Mouse (Mus musculus) midbrain, embryonic 15.5 days (tissue): Measurements from ENCODE around the gene Fkbp8. TPM values are rescaled to one million over a fixed set of nuclear protein-coding genes. Genes with fewer than 3 reads are reported as not detected.

Experiments used
- ATAC-seq: fragments of 200-750 bp; cut with Nextera tagmentation; replicated peaks from 2 replicates; pipeline ENCODE4 v1.8.0; 2017; ENCODE audit warnings: moderate TSS enrichment
- H3K27ac ChIP-seq: fragments of 300-500 bp; sonication (generic); 2 replicates; pipeline ENCODE4 v1.5.1; 2015; ENCODE audit warnings: mild to moderate bottlenecking, inconsistent platforms
- H3K27me3 ChIP-seq: fragments of 300-500 bp; sonication (generic); replicated peaks from 2 replicates; pipeline ENCODE4 v1.6.1; 2015; ENCODE audit warnings: inconsistent platforms
- H3K36me3 ChIP-seq: fragments of 300-500 bp; sonication (generic); replicated peaks from 2 replicates; pipeline ENCODE4 v1.6.1; 2015; ENCODE audit warnings: inconsistent platforms
- H3K4me1 ChIP-seq: fragments of 300-500 bp; sonication (generic); 2 replicates; pipeline ENCODE4 v1.6.1; 2015; ENCODE audit warnings: inconsistent platforms
- H3K4me2 ChIP-seq: fragments of 300-500 bp; sonication (generic); 2 replicates; pipeline ENCODE4 v1.6.1; 2015; ENCODE audit warnings: inconsistent platforms, mild to moderate bottlenecking, moderate library complexity
- H3K4me3 ChIP-seq: fragments of 300-500 bp; sonication (generic); 2 replicates; pipeline ENCODE4 v1.5.1; 2015; ENCODE audit warnings: mild to moderate bottlenecking, inconsistent platforms
- H3K9ac ChIP-seq: fragments of 300-500 bp; sonication (generic); 2 replicates; pipeline ENCODE4 v1.6.1; 2015; ENCODE audit warnings: mild to moderate bottlenecking, inconsistent platforms
- H3K9me3 ChIP-seq: fragments of 300-500 bp; sonication (generic); 2 replicates; pipeline ENCODE4 v1.6.1; 2016; ENCODE audit warnings: inconsistent platforms
- WGBS: fragments of 180-500 bp; shearing (Covaris S2); methylation state at CpG from one replicate; pipeline ENCODE4 v1.1.7; 2015; ENCODE audit warnings: mixed read lengths; 5-methylcytosine and 5-hydroxymethylcytosine counted together
- polyA plus RNA-seq: library from polyadenylated mRNA; unstranded; fragments of >200 nt; fragmentation: Nextera tagmentation; extraction: Ambion mirVana; gene quantifications from 2 replicates; pipeline ENCODE4 v1.2.1, GENCODE M21; 2015

Fkbp8 gene
- polyA plus RNA-seq, 1 experiment from 2014 or later, result 450 TPM

DNA sequence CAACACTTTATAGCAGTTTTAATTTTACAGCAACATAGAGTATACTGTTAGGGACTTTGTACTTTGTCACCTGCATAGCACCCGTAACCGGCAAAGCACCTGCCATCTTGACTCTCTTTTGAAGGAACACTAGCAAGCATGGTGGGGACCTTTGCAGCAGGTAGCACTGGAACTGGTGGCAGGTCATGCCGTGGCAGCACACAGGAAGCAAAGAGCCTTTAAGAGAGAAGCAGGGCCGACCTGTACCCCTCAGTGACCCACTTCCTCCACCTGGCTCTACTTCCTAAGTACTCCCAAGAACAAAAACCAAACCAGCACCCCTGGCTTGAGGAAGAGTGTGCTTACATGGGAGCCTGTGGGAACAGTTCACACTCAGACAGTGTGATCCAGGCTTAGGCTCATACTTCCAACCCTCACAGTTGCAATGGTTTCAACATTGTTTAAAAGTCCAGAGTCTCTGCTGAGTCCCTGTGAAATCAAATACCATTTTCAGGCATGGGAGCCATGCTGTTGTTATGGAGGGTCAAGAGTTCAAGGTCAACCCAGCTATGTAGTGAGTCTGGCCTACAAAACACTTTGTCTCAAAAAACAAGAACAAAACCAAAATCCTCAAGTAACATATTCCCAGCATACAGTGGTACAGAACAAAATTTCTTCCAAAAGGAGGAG lies 27.7 kb downstream of the Fkbp8 start:
- Histone ChIP-seq H3K4me3 (no peak overlapping the region), H3K27ac (no peak overlapping the region), H3K36me3 (no peaks in the 10 kb centered on the region), H3K9me3 (no peaks in the 10 kb centered on the region), H3K4me1 (peaks cover 14% of the 10 kb centered on the region), H3K9ac (no peak overlapping the region), H3K27me3 (no peaks in the 10 kb centered on the region), H3K4me2 (no peak overlapping the region)
- no peak for ATAC-seq
- 93% methylated on average over 4 of the region's 4 CpGs for WGBS

DNA sequence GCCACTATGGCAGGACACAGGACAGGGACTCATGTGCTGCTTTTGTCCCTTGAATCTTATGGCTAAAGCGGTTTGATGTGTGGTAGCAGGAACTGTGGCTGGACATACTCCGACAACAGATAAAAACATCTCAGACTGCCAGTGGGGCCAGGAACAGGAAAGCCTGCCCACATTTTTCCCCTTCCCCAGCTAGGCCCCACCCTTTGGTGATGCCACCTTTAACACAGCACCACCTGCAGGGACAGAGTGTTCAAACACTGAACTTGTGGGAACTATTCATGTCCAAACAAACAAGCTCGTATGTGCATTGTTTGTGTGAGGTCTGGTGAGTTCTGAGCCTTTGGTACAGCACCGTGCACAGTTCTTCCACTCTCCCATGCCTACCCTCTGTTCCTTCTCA lies 30.8 kb downstream of the Fkbp8 start:
- no peak overlapping the region for H3K4me2 ChIP-seq
- H3K36me3 ChIP-seq, result no peaks in the 10 kb centered on the region
- 69% methylated on average over 4 of the region's 4 CpGs for WGBS
- H3K9me3 ChIP-seq, result no peaks in the 10 kb centered on the region
- peaks cover 8% of the 10 kb centered on the region for H3K4me1 ChIP-seq
- H3K27ac ChIP-seq, result no peak overlapping the region
- ATAC-seq, result no peak
- no peaks in the 10 kb centered on the region for H3K27me3 ChIP-seq
- no peak overlapping the region for H3K9ac ChIP-seq
- H3K4me3 ChIP-seq, result no peak overlapping the region

DNA sequence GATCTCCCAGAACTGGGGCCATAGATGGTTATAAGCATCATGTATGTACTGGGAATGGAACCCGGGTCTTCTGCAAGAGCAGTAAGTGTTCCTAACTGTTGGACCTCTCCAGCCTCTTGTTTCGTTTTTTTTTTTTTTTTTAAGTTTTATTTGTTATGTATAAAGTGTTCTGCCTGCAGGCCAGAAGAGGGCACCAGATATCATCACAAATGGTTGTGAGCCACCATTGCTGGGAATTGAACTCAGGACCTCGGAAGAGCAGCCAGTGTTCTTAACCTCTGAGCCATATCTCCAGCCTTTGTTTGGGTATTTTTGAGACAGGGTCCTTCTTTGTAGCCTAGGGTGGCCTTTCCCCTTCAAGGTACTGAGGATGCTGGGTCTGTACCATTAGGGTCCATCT lies 31.5 kb downstream of the Fkbp8 start:
- Histone ChIP-seq H3K4me1 (peaks cover 2% of the 10 kb centered on the region), H3K9me3 (no peaks in the 10 kb centered on the region), H3K4me3 (no peak overlapping the region), H3K36me3 (no peaks in the 10 kb centered on the region), H3K4me2 (no peak overlapping the region), H3K27ac (no peak overlapping the region), H3K9ac (no peak overlapping the region), H3K27me3 (no peaks in the 10 kb centered on the region)
- WGBS, result 86% methylated on average over 3 of the region's 3 CpGs
- no peak for ATAC-seq

DNA sequence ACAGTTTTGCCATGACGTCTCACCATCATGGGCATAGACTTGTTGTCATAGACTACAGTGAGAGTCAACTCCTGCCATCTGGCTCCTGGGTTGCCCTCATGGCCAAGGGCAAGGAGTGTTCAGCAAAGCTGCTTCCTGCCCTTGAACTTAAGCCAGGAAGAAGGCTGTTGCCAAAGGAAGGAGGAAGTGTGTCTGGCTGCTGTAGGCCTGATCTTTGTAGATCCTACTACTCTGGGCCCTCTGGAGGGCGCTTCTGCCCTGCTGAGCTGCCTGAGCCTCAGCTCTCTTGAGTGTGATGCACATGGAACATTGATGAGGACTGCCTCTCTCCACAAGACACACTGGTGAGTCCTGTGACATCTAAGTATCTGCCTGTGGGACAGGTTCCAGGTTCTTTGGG lies 32.6 kb downstream of the Fkbp8 start:
- Histone ChIP-seq H3K4me1 (peaks cover 5% of the 10 kb centered on the region; the same call in 1 of the 2 replicates), H3K4me3 (no peak overlapping the region), H3K9ac (no peak overlapping the region), H3K4me2 (no peak overlapping the region), H3K27me3 (no peaks in the 10 kb centered on the region), H3K36me3 (no peaks in the 10 kb centered on the region), H3K9me3 (no peaks in the 10 kb centered on the region), H3K27ac (no peak overlapping the region)
- ATAC-seq, result no peak
- WGBS, result 90% methylated on average over 2 of the region's 2 CpGs

DNA sequence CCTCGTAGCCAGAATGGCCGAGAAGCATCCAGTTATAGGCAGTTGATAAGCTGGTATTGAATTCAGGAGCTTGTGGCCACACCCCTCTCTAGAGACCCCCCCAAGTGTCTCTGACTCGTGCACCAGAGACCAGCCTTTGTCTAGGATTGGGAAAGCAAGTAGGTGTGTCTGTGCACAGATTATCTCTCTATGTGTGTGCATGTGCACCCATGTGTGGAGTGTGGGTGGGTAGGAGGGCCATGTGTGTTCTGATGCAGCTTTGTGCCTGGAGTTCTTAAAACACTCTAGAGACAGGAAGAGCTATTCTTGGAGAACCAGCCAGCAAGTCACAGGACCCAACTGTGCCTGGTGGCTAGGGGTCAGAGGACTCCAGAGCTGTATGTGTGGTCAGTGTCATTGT lies 33.0 kb downstream of the Fkbp8 start:
- WGBS, result 58% methylated on average over 3 of the region's 3 CpGs
- Histone ChIP-seq H3K9ac (no peak overlapping the region), H3K4me1 (peaks cover 5% of the 10 kb centered on the region; the same call in 1 of the 2 replicates), H3K4me2 (no peak overlapping the region), H3K27me3 (no peaks in the 10 kb centered on the region), H3K4me3 (no peak overlapping the region), H3K36me3 (no peaks in the 10 kb centered on the region), H3K9me3 (no peaks in the 10 kb centered on the region), H3K27ac (no peak overlapping the region)
- ATAC-seq, result no peak

DNA sequence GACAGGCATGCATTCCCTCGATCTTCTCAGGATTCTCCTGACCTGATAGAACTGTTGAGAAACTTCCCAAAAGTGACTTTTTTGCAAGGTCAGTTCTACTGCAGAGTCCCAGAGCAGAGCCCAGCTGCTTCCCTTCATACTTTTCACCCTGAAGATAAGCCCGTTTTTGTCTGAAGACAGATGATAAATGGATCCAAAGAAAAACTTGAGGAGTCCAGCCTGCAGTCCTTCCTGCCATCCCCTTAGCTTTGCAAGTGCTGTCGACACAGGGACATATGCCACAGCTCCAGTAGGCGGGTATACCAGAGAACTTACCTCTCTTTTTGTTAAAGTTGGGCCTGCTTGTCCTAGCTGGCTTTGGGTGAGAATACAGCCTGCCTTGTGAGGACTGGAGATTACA lies 33.8 kb downstream of the Fkbp8 start:
- no peak overlapping the region for H3K9ac ChIP-seq
- no peak for ATAC-seq
- no peaks in the 10 kb centered on the region for H3K27me3 ChIP-seq
- no peak overlapping the region for H3K27ac ChIP-seq
- H3K36me3 ChIP-seq, result no peaks in the 10 kb centered on the region
- H3K9me3 ChIP-seq, result no peaks in the 10 kb centered on the region
- H3K4me3 ChIP-seq, result no peak overlapping the region
- WGBS, result 86% methylated on average over 4 of the region's 4 CpGs
- H3K4me1 ChIP-seq, result peaks cover 5% of the 10 kb centered on the region; the same call in 1 of the 2 replicates
- no peak overlapping the region for H3K4me2 ChIP-seq

DNA sequence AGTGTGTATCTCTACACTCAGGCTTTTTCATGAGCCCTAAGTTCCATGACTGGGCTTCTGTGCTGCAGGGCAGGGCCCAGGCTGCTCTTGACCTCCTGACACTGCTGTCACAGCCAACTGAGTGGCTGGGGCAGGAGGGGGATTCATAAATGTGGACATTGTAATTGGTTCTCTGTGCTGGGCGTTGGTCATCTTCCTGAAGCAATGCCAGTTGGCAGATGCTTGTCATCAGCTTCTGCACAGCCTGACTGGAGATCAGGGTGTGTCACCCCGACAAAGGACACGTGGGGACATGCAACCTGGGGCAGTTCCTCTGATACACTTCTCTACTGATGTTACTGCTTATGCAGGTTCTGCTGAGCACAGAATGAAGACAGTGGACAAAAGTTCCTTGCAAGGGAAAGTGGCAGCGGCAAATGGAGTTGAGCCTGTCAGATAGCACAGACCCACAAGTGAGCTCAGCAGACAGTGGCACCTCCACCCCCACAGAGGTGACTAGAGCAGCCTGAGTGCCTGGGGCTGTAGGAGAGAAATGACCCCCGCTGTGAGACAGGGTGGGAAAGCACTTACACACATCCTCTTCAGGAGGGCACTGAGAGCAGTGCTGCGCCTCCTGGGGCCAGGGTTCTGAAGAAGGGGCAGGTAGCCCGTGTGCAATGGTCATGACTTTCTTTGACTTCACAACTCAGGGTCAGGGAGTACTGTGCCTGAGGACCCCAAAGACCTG lies 34.4 kb downstream of the Fkbp8 start:
- no peaks in the 10 kb centered on the region for H3K36me3 ChIP-seq
- no peak overlapping the region for H3K27ac ChIP-seq
- no peaks in the 10 kb centered on the region for H3K27me3 ChIP-seq
- no peaks in the 10 kb centered on the region for H3K9me3 ChIP-seq
- no peak overlapping the region for H3K4me3 ChIP-seq
- no peak overlapping the region for H3K9ac ChIP-seq
- WGBS, result 84% methylated on average over 7 of the region's 7 CpGs
- no peak for ATAC-seq
- H3K4me1 ChIP-seq, result peaks cover 5% of the 10 kb centered on the region; the same call in 1 of the 2 replicates
- H3K4me2 ChIP-seq, result no peak overlapping the region

DNA sequence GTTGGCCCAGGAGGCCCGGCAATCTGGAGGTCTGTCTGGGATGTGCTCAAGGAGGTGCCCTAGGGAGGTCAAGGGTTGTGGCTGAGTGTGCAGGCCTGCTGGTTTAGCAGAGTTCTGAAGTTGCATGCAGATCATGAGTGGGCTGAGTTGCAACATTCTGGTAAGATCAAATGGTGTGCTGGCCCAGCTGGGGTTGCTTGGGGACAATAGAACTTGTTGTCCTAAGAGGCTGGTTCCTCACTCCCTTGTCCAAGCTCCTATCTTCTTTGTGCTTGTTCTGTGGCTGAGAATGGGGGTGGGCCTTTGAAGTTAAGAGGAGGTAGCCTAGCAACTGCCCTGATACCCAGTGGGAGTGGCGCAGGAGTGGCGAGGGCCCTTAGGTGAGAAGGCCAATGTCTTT lies 35.3 kb downstream of the Fkbp8 start:
- WGBS, result 84% methylated on average over 3 of the region's 3 CpGs
- no peaks in the 10 kb centered on the region for H3K27me3 ChIP-seq
- H3K4me1 ChIP-seq, result peaks cover 5% of the 10 kb centered on the region; the same call in 1 of the 2 replicates
- no peaks in the 10 kb centered on the region for H3K9me3 ChIP-seq
- ATAC-seq, result no peak
- H3K4me3 ChIP-seq, result no peak overlapping the region
- no peak overlapping the region for H3K27ac ChIP-seq
- H3K4me2 ChIP-seq, result no peak overlapping the region
- no peak overlapping the region for H3K9ac ChIP-seq
- no peaks in the 10 kb centered on the region for H3K36me3 ChIP-seq

DNA sequence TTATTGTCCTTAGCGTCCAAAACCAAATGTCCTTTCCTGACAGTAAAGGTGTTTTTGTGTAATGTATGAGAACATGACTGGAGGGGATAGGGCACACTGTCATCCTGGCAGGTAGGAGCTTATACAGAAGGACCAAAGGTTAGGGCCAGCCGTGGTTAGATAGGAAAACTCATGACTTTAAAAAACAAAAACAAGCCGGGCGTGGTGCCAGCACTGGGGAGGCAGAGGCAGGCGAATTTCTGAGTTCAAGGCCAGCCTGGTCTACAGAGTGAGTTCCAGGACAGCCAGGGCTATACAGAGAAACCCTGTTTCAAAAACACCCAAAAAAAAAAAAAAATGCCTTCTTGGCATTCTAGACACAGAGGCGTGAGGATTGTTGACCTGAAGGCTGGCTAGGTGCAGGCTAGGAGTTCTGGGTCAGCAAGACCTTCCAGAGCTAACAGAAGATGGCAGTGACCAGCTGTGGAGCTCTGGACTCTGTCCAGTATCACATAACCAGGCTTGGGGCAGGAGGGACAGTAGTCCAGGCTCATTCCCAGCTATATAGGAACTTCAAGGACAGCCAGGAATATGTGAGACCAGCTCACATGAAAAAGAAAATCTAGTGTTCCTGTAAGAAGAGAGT lies 36.4 kb downstream of the Fkbp8 start:
- Histone ChIP-seq H3K4me2 (no peak overlapping the region), H3K4me3 (no peak overlapping the region), H3K4me1 (peaks cover 5% of the 10 kb centered on the region; the same call in 1 of the 2 replicates), H3K36me3 (no peaks in the 10 kb centered on the region), H3K27ac (no peak overlapping the region), H3K9ac (no peak overlapping the region), H3K27me3 (no peaks in the 10 kb centered on the region), H3K9me3 (no peaks in the 10 kb centered on the region)
- WGBS, result 93% methylated on average over 6 of the region's 6 CpGs
- ATAC-seq, result no peak

DNA sequence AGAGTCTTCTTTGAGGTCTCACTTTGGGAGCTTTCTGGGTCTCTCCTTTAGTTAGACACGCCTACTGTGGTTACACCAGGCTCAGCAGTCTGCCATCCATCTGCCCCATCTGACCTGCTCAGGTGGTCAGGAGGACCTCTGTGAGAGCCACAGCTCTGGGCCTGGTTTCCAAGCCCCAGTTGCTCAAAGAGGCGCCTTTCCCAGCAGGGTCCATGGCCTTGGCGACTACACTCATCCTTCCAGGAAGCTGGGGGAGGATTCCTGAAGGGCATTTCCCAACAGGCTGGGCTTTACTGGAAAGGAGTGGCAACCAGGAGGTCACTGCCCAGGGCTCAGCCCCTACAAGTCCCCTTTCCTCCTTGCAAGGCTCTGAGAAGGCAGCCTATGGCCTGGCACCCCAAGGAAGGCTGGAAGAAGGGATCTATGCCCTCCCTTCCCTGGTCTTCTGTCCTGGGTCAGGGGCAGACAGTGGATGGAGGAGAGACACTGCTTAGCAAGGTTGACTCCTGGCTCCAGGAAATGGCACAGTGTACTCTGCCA lies 37.2 kb downstream of the Fkbp8 start:
- 75% methylated on average over 3 of the region's 3 CpGs for WGBS
- no peaks in the 10 kb centered on the region for H3K27me3 ChIP-seq
- H3K4me1 ChIP-seq, result peaks cover 5% of the 10 kb centered on the region; the same call in 1 of the 2 replicates
- H3K27ac ChIP-seq, result no peak overlapping the region
- no peaks in the 10 kb centered on the region for H3K36me3 ChIP-seq
- H3K4me2 ChIP-seq, result no peak overlapping the region
- ATAC-seq, result no peak
- no peaks in the 10 kb centered on the region for H3K9me3 ChIP-seq
- H3K9ac ChIP-seq, result no peak overlapping the region
- no peak overlapping the region for H3K4me3 ChIP-seq

DNA sequence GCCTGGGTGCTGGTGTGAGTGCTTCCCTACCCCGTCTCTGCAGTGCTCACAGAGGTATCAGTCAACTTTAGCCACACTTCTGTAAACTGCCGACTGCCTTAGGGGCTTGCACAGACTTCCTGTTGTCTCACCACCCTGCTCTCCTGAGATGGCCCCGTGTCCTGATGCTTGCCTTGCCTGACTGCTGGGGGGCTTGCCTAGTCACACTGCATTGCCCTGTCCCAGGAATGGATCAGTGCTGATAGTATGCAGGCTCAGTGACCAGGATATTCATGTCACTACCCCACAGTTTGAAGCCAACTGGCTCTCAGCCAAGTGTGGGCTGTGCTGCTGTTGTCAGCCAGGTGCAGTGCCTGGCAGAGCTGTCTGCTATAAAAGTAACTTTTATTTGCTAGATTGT lies 38.0 kb downstream of the Fkbp8 start:
- Histone ChIP-seq H3K36me3 (no peaks in the 10 kb centered on the region), H3K9me3 (no peaks in the 10 kb centered on the region), H3K4me2 (no peak overlapping the region), H3K27ac (no peak overlapping the region), H3K9ac (no peak overlapping the region), H3K27me3 (no peaks in the 10 kb centered on the region), H3K4me3 (no peak overlapping the region), H3K4me1 (peaks cover 5% of the 10 kb centered on the region; the same call in 1 of the 2 replicates)
- ATAC-seq, result no peak
- WGBS, result 85% methylated on average over 3 of the region's 3 CpGs

DNA sequence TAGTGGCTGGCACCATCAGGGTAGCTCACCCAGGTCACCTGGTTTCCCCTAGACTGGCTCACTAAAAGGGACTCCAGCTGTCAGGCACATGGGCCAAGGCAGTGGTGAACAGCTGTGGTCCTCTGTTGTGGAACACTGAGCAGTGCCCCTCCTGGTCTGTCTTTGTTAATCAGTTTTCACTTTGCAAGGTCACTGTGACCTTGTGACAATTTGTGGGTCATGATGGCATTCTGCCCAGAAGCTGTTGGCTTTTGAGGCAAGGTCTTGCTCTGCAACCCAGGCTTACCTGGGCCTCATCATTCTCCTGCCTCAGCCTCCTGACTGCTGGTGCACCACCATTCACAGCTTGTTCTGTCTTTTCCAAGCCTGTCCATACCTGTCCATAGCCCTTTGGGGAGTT lies 42.8 kb downstream of the Fkbp8 start:
- no peak for ATAC-seq
- Histone ChIP-seq H3K9ac (no peak overlapping the region), H3K36me3 (no peaks in the 10 kb centered on the region), H3K4me3 (no peak overlapping the region), H3K27ac (no peak overlapping the region), H3K4me2 (no peak overlapping the region), H3K27me3 (no peaks in the 10 kb centered on the region), H3K9me3 (no peaks in the 10 kb centered on the region), H3K4me1 (peaks cover 5% of the 10 kb centered on the region; the same call in 1 of the 2 replicates)
